Mouse (Mus musculus) adrenal gland, postnatal 0 days (tissue): ENCODE data around the gene Sec24a. TPM values are rescaled to one million over a fixed set of nuclear protein-coding genes. Genes with fewer than 3 reads are reported as not detected.

ENCODE experiments used
- polyA plus RNA-seq: library from polyadenylated mRNA; unstranded; fragments of >200 nt; fragmentation: Nextera tagmentation; extraction: Ambion mirVana; gene quantifications from 2 replicates; pipeline ENCODE4 v1.2.1, GENCODE M21; 2015

Gene Sec24a
- 8.0 and 9.8 TPM in 2 replicates for polyA plus RNA-seq

DNA sequence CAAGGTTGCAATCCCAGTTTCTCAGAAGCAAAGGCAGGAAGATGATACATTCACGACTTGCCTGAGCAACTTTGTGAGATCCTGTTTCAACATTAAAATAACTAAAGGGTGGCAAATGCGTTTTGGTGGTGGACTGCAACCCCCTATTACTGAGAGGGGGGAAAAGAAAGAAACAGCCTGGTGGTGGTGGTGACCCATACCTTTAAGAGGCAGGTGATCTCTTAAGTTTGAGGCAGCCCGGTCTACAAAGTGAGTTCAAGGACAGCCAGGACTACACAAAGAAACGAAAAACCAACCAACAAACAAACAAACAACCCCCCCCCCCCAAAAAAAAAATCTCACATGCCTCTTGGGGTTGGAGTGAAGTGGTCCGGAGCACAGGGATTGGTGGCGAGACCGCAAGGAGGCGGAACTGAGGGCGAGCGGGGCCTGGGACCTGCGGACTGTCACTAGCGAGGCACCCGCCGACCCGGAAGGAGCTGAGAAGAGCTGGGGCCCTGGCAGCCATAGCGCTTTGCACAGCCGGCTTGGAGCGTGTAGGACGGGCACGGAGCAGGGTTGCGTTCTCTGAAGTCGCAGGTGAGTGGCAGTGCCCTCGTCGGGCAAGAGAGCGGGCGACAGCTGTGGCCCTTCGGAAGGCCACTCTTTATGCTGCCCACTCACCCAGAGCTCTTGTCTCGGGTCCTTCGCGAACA is at the start of gene Sec24a, which contains the start of gene Sar1b:
Gene Sec24a (minus strand): TSS at position 422 of the 695 bp plus-strand sequence.
Gene Sar1b (plus strand): TSS at position 475 of the 695 bp plus-strand sequence.

GRCm38 (mm10) chr11:51688330-51689328 is 74.8 kb downstream of the Sec24a start, which contains the start of gene 0610009B22Rik:
Gene 0610009B22Rik (minus strand): TSS chr11:51688874.

DNA sequence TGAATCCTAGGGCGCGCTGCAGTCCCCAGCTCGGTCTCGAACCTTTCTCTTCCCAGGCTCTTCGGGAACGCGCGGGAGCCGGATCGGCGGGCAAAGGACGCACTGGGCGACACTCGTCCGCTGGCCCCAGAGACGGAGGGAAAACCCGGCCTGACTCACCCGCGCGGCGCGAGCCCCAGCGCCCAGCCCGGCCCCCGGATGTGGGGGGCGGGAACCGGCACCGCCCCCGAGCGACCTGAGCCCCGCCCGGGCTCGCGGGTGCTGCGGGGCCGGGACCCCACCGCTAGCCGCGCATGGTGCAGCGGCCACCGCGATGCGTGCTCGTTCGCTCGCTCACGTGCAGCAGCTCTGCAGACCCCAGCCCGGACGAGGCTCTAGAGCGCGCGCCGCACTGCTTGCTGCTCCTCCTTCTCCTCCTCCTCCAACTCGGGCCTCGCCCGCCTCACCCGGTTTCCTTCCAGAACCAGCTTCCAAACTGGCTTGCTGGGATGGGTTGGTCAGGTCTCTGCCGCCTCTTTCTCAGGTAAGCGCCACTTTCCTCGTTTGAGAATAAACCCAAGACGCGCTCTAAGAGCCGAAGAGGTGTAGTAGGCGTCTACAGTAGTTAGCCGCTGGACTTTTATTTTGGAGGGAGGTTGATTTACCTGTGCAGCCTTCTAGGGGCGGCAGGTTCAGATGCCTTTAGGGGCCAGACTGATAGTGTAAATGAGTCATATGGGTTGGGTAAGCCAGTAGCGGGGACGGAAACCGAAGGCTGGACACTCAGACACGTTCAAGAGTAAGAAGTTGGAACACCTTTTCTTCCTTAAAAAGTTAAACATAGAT is 112.5 kb downstream of the Sec24a start, which contains the start of the genes N4bp3 and D930048N14Rik:
Gene N4bp3 (minus strand): TSS at position 152 of the 825 bp plus-strand sequence.
Gene D930048N14Rik (plus strand): TSS at position 264 of the 825 bp plus-strand sequence.

Other genes with a start within 250 kb of the Sec24a start
- 15.0 and 35.8 TPM in 2 replicates for gene Phykpl, start 178.9 kb downstream of the Sec24a start, polyA plus RNA-seq
- 205 and 244 TPM in 2 replicates for gene Hnrnpab, start 156.8 kb downstream of the Sec24a start, polyA plus RNA-seq
- gene Nhp2, start 143.9 kb downstream of the Sec24a start, polyA plus RNA-seq = 123 and 131 TPM in 2 replicates
- gene Rmnd5b, start 127.7 kb downstream of the Sec24a start, polyA plus RNA-seq = 34.9 and 54.4 TPM in 2 replicates
- gene N4bp3, start 112.8 kb downstream of the Sec24a start, polyA plus RNA-seq = 11.8 and 15.6 TPM in 2 replicates
- 0.30 and 1.4 TPM in 2 replicates for gene D930048N14Rik, start 112.7 kb downstream of the Sec24a start, polyA plus RNA-seq
- gene 0610009B22Rik, start 74.8 kb downstream of the Sec24a start, polyA plus RNA-seq = 251 and 321 TPM in 2 replicates
- gene Sar1b, start 53 bp upstream of the Sec24a start, polyA plus RNA-seq = 237 and 261 TPM in 2 replicates
- 1.7 and 2.0 TPM in 2 replicates for gene Jade2, start 94.0 kb upstream of the Sec24a start, polyA plus RNA-seq
- 53.2 and 60.2 TPM in 2 replicates for gene Cdkn2aipnl, start 204.0 kb upstream of the Sec24a start, polyA plus RNA-seq
- gene Ube2b, start 237.1 kb upstream of the Sec24a start, polyA plus RNA-seq = 339 and 446 TPM in 2 replicates
- 6.2 and 7.4 TPM in 2 replicates for gene Cdkl3, start 240.6 kb upstream of the Sec24a start, polyA plus RNA-seq